Mouse (Mus musculus) liver, embryonic 16.5 days (tissue): ENCODE measurements around the gene Pls1. TPM values are rescaled to one million over a fixed set of nuclear protein-coding genes. Genes with fewer than 3 reads are reported as not detected.
A peak's percentile ranks its signal among the peaks of the same experiment; 100 is the strongest.

Experiments
- ATAC-seq: fragments of 200-750 bp; cut with Nextera tagmentation; 2 replicates; pipeline ENCODE4 v1.8.0; 2017; ENCODE audit warnings: low read depth, mild to moderate bottlenecking, moderate number of reproducible peaks, moderate library complexity
- H3K27ac ChIP-seq: fragments of 300-500 bp; sonication (generic); 2 replicates; pipeline ENCODE4 v1.5.1; 2014; ENCODE audit warnings: mild to moderate bottlenecking, low read length
- H3K27me3 ChIP-seq: fragments of 300-500 bp; sonication (generic); 2 replicates; pipeline ENCODE4 v1.6.1; 2014; ENCODE audit warnings: low read depth, low read length, mixed read lengths; ENCODE audit not compliant: control insufficient read depth, insufficient read depth
- H3K36me3 ChIP-seq: fragments of 300-500 bp; sonication (generic); 2 replicates; pipeline ENCODE4 v1.6.1; 2014; ENCODE audit warnings: mild to moderate bottlenecking; ENCODE audit not compliant: control insufficient read depth, insufficient read depth
- H3K4me1 ChIP-seq: fragments of 300-500 bp; sonication (generic); 2 replicates; pipeline ENCODE4 v1.6.1; 2014; ENCODE audit warnings: low read depth, low read length, mixed read lengths; ENCODE audit not compliant: control insufficient read depth
- H3K4me2 ChIP-seq: fragments of 300-500 bp; sonication (generic); 2 replicates; pipeline ENCODE4 v1.6.1; 2014; ENCODE audit warnings: low read depth, low read length, mixed read lengths
- H3K4me3 ChIP-seq: fragments of 300-500 bp; sonication (generic); 2 replicates; pipeline ENCODE4 v1.5.1; 2014; ENCODE audit warnings: low read depth, mild to moderate bottlenecking, low read length
- H3K9ac ChIP-seq: fragments of 300-500 bp; sonication (generic); 2 replicates; pipeline ENCODE4 v1.6.1; 2014; ENCODE audit warnings: low read depth, low read length
- H3K9me3 ChIP-seq: fragments of 300-500 bp; sonication (generic); replicated peaks from 2 replicates; pipeline ENCODE4 v1.6.1; 2016; ENCODE audit warnings: low read length; ENCODE audit not compliant: control insufficient read depth
- WGBS: fragments of 180-500 bp; shearing (Covaris S2); extraction: QIAGEN DNeasy Blood & Tissue Kit; methylation state at CpG from one replicate; pipeline ENCODE4 v1.1.7; 2014; ENCODE audit not compliant: insufficient replicate concordance; 5-methylcytosine and 5-hydroxymethylcytosine counted together
- polyA plus RNA-seq: library from polyadenylated mRNA; unstranded; fragments of >200 nt; fragmentation: Nextera tagmentation; extraction: Ambion mirVana; gene quantifications from 2 replicates; pipeline ENCODE4 v1.2.1, GENCODE M21; 2015

The Pls1 gene
- polyA plus RNA-seq, 1 experiment from 2014 or later, result 19.2 TPM

GRCm38 (mm10) chr9:95845711-95846110, 600 bp upstream of the Pls1 start:
- Histone ChIP-seq H3K4me1 (no peaks in the 10 kb centered on the region), H3K27ac (no peak overlapping the region), H3K9me3 (no peaks in the 10 kb centered on the region), H3K9ac (no peak overlapping the region), H3K27me3 (peaks cover 13% of the 10 kb centered on the region), H3K4me3 (no peak overlapping the region), H3K36me3 (no peaks in the 10 kb centered on the region), H3K4me2 (peak overlapping the region; percentile 55; the same call in 1 of the 2 replicates)
- WGBS, result 44% methylated on average over 4 of the region's 4 CpGs
- ATAC-seq, result peak; percentile 84

GRCm38 (mm10) chr9:95839424-95839823, 5.7 kb downstream of the Pls1 start:
- no peak overlapping the region for H3K27ac ChIP-seq

GRCm38 (mm10) chr9:95835741-95836140, 9.4 kb downstream of the Pls1 start:
- no peaks in the 10 kb centered on the region for H3K36me3 ChIP-seq
- no peak overlapping the region for H3K27ac ChIP-seq
- no peaks in the 10 kb centered on the region for H3K27me3 ChIP-seq
- WGBS, result 72% methylated on average over 10 of the region's 10 CpGs
- H3K9me3 ChIP-seq, result no peaks in the 10 kb centered on the region
- ATAC-seq, result no peak
- H3K4me1 ChIP-seq, result no peaks in the 10 kb centered on the region
- H3K9ac ChIP-seq, result no peak overlapping the region
- H3K4me2 ChIP-seq, result no peak overlapping the region
- no peak overlapping the region for H3K4me3 ChIP-seq

More at GRCm38 (mm10) chr9:95839424-95839823, 5.7 kb downstream of the Pls1 start:
- no peak overlapping the region for H3K4me3 ChIP-seq
- H3K27me3 ChIP-seq, result peaks cover 3% of the 10 kb centered on the region; the same call in 1 of the 2 replicates
- no peaks in the 10 kb centered on the region for H3K4me1 ChIP-seq
- WGBS, result 58% methylated on average over 3 of the region's 3 CpGs
- no peak overlapping the region for H3K4me2 ChIP-seq
- no peak for ATAC-seq
- H3K36me3 ChIP-seq, result no peaks in the 10 kb centered on the region
- H3K9me3 ChIP-seq, result no peaks in the 10 kb centered on the region
- H3K9ac ChIP-seq, result no peak overlapping the region

GRCm38 (mm10) chr9:95834799-95835198, 10.3 kb downstream of the Pls1 start:
- Histone ChIP-seq H3K36me3 (no peaks in the 10 kb centered on the region), H3K27ac (no peak overlapping the region), H3K4me3 (no peak overlapping the region), H3K4me1 (no peaks in the 10 kb centered on the region), H3K27me3 (no peaks in the 10 kb centered on the region), H3K4me2 (no peak overlapping the region), H3K9me3 (no peaks in the 10 kb centered on the region), H3K9ac (no peak overlapping the region)
- 27% methylated on average over 3 of the region's 3 CpGs for WGBS
- no peak for ATAC-seq

GRCm38 (mm10) chr9:95832758-95833157, 12.4 kb downstream of the Pls1 start:
- Histone ChIP-seq H3K27ac (no peak overlapping the region), H3K4me1 (no peaks in the 10 kb centered on the region), H3K4me2 (no peak overlapping the region), H3K9me3 (no peaks in the 10 kb centered on the region), H3K27me3 (no peaks in the 10 kb centered on the region), H3K4me3 (no peak overlapping the region), H3K36me3 (no peaks in the 10 kb centered on the region), H3K9ac (no peak overlapping the region)
- whole genome bisulfite sequencing, result 27% methylated on average over 3 of the region's 3 CpGs
- no peak for ATAC-seq

- Histone ChIP-seq H3K27me3 (no peaks in the 10 kb centered on the region), H3K36me3 (no peaks in the 10 kb centered on the region), H3K27ac (no peak overlapping the region), H3K4me1 (no peaks in the 10 kb centered on the region), H3K9ac (no peak overlapping the region), H3K9me3 (no peaks in the 10 kb centered on the region), H3K4me2 (no peak overlapping the region), H3K4me3 (no peak overlapping the region)
- no peak for ATAC-seq
- 83% methylated on average over 5 of the region's 5 CpGs for WGBS
Measured at GRCm38 (mm10) chr9:95827565-95827964, 17.5 kb downstream of the Pls1 start.

- no peak for ATAC-seq
- WGBS, result 57% methylated on average over 7 of the region's 7 CpGs
Measured at GRCm38 (mm10) chr9:95822531-95822930, 22.6 kb downstream of the Pls1 start.

GRCm38 (mm10) chr9:95815706-95816105, 29.4 kb downstream of the Pls1 start:
- H3K4me1 ChIP-seq, result no peaks in the 10 kb centered on the region
- no peaks in the 10 kb centered on the region for H3K27me3 ChIP-seq
- H3K9ac ChIP-seq, result no peak overlapping the region
- H3K27ac ChIP-seq, result no peak overlapping the region
- whole genome bisulfite sequencing, result 63% methylated on average over 4 of the region's 4 CpGs
- no peaks in the 10 kb centered on the region for H3K9me3 ChIP-seq
- H3K4me2 ChIP-seq, result no peak overlapping the region
- no peak overlapping the region for H3K4me3 ChIP-seq
- no peaks in the 10 kb centered on the region for H3K36me3 ChIP-seq
- ATAC-seq, result no peak

More at GRCm38 (mm10) chr9:95822531-95822930, 22.6 kb downstream of the Pls1 start:
- no peak overlapping the region for H3K27ac ChIP-seq
- no peaks in the 10 kb centered on the region for H3K36me3 ChIP-seq
- H3K4me3 ChIP-seq, result no peak overlapping the region
- no peak overlapping the region for H3K9ac ChIP-seq
- H3K4me2 ChIP-seq, result no peak overlapping the region
- H3K4me1 ChIP-seq, result no peaks in the 10 kb centered on the region
- no peaks in the 10 kb centered on the region for H3K9me3 ChIP-seq
- no peaks in the 10 kb centered on the region for H3K27me3 ChIP-seq

GRCm38 (mm10) chr9:95815015-95815673, 30.0 kb downstream of the Pls1 start:
- Histone ChIP-seq H3K27ac (no peak overlapping the region), H3K4me2 (no peak overlapping the region), H3K4me3 (no peak overlapping the region), H3K27me3 (no peaks in the 10 kb centered on the region), H3K9ac (no peak overlapping the region), H3K9me3 (no peaks in the 10 kb centered on the region), H3K4me1 (no peaks in the 10 kb centered on the region), H3K36me3 (no peaks in the 10 kb centered on the region)
- no peak for ATAC-seq
- 60% methylated on average over 11 of the region's 11 CpGs for WGBS
